Mouse (Mus musculus) heart, embryonic 10.5 days (tissue): ENCODE measurements at regions not wholly inside any gene's neighbourhood (a gene's known extent, or its start where the extent isn't known, plus 50 kb on each side); places are given as distances from the start of the nearest gene placed in this dataset.

Experiments used
- DNase-seq: peaks from one replicate; pipeline ENCODE4 v3.0.0-alpha.2; 2017; ENCODE audit warnings: low spot score
- H3K27ac ChIP-seq: fragments of 300-500 bp; sonication (generic); 2 replicates; pipeline ENCODE4 v1.5.1; 2016; ENCODE audit warnings: mild to moderate bottlenecking
- H3K27me3 ChIP-seq: fragments of 300-500 bp; sonication (generic); 2 replicates; pipeline ENCODE4 v1.6.1; 2016; ENCODE audit warnings: mild to moderate bottlenecking; ENCODE audit not compliant: poor library complexity, insufficient read depth, severe bottlenecking
- H3K36me3 ChIP-seq: fragments of 300-500 bp; sonication (generic); 2 replicates; pipeline ENCODE4 v1.6.1; 2016; ENCODE audit warnings: mild to moderate bottlenecking, moderate library complexity
- H3K4me1 ChIP-seq: fragments of 300-500 bp; sonication (generic); 2 replicates; pipeline ENCODE4 v1.6.1; 2016; ENCODE audit warnings: mild to moderate bottlenecking
- H3K4me3 ChIP-seq: fragments of 300-500 bp; sonication (generic); 2 replicates; pipeline ENCODE4 v1.5.1; 2016; ENCODE audit warnings: mild to moderate bottlenecking, moderate library complexity
- H3K9me3 ChIP-seq: fragments of 300-500 bp; sonication (generic); 2 replicates; pipeline ENCODE4 v1.6.1; 2016; ENCODE audit warnings: mild to moderate bottlenecking, moderate library complexity
- WGBS: fragments of 180-500 bp; shearing (Covaris S2); methylation state at CpG from one replicate; pipeline ENCODE4 v1.1.7; 2016; 5-methylcytosine and 5-hydroxymethylcytosine counted together

DNA sequence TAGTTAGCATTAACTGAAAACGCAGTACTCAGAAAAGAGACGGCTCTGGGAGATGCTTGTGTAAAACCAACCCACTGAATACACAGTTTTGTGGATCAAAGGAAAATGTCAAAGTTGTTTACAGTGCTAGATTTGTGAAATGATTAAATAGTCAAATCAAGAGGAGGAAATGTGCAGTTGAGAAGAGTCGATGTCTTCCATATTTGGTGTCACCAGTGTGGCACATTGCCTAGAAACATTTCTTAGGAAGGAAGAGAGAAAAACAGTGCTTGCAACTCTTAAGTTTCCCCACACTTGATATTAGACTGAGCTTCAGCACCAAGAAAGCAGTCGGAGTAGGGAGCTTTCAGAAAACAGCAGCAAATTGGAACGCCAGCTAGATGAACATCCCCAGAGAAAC lies 1274.9 kb downstream of the Slc22a22 start:
- Histone ChIP-seq H3K36me3 (no peaks in the 10 kb centered on the region), H3K4me3 (no peak overlapping the region), H3K27ac (no peak overlapping the region), H3K9me3 (no peaks in the 10 kb centered on the region), H3K27me3 (no peaks in the 10 kb centered on the region), H3K4me1 (no peaks in the 10 kb centered on the region)
- no peak for DNase-seq
- 77% methylated on average over 5 of the region's 5 CpGs for WGBS

DNA sequence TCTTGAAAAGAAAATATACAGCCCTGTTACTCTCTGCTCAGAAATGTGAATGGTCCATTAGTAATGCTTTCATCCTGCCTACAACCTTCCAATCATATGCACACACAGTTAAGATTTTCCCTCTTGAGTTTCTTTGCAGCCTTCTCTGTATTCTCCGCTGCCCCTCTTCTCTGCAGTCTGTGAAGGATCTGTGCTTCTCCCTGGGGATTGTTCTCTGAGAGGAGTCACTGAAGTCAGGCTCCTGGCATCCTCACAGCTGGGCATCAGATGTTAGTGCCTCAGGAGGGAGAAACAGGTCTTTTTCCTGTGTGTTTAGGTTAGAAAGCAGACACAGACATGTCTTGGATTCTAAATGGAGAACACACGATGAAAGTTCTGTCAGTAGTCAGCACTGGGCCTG lies 1278.1 kb downstream of the Slc22a22 start:
- 59% methylated on average over 2 of the region's 2 CpGs for whole genome bisulfite sequencing
- H3K4me3 ChIP-seq: no peak overlapping the region
- H3K4me1 ChIP-seq: no peaks in the 10 kb centered on the region
- no peaks in the 10 kb centered on the region for H3K9me3 ChIP-seq
- DNase-seq: no peak
- H3K27ac ChIP-seq: no peak overlapping the region
- H3K36me3 ChIP-seq: no peaks in the 10 kb centered on the region
- no peaks in the 10 kb centered on the region for H3K27me3 ChIP-seq

DNA sequence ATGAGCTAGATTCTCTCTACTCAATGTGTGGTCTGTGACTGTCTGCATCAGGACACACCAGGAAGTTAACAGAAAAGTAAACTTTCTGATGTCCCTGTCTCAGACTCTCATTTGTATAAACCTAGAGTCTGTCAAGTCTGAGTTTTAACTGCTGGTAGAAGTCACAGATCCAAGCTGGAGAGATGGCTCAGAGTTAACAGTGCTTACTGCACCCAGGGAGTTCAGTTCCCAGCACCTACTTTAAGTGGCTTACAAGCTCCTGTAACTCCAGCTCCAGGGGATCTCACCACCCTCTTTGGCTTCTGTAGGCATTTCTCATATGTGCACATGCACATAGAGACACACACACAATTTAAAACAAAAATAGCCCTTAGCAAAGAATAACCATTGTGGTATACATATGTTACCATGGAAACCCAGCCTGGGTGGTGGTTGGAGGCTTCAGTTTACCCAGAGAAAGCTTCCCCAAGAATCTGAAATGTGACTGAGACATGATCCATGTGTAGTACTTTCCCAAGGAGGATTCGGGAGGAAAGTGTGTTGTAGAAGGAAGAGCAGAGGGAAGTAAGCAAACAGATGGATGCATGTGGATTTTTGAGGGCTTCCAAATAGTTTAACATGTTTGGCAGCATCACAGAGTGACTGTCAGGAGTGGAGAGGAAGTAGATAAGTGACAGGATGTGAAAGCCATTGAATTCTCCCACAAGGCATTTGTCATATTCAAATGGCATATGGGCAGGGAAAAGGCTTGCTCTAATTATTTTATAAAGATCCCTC lies 1279.8 kb downstream of the Slc22a22 start:
- WGBS: 64% methylated on average over 1 of the region's 1 CpGs

DNA sequence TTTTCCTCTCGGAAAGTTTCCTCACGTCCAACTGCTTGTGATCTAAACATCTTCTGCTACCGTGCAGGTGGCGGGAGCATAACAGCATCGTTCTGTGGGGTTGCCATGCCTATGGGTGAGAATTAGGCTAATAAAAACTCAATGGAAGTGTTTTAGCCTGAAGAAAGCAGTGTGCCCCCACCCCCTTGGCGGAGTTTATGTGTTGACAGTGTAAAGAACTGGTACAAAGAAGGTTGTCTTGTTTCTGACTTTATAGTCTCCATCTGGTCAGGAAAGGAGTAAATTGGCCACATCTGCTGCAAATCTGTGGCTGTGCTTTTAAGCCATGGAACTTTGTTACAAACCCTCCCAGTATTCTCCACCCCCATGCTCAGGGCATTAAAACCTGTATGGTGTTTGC lies 1311.2 kb downstream of the Slc22a22 start:
- Histone ChIP-seq H3K4me1 (no peaks in the 10 kb centered on the region), H3K27ac (no peak overlapping the region), H3K4me3 (no peak overlapping the region), H3K36me3 (no peaks in the 10 kb centered on the region), H3K9me3 (no peaks in the 10 kb centered on the region), H3K27me3 (no peaks in the 10 kb centered on the region)
- 70% methylated on average over 6 of the region's 6 CpGs for WGBS
- DNase-seq: no peak

More for the DNA sequence above, 1279.8 kb downstream of the Slc22a22 start:
- Histone ChIP-seq H3K4me1 (no peaks in the 10 kb centered on the region), H3K27ac (no peak overlapping the region), H3K36me3 (no peaks in the 10 kb centered on the region), H3K9me3 (no peaks in the 10 kb centered on the region), H3K27me3 (no peaks in the 10 kb centered on the region), H3K4me3 (no peak overlapping the region)
- DNase-seq: no peak

DNA sequence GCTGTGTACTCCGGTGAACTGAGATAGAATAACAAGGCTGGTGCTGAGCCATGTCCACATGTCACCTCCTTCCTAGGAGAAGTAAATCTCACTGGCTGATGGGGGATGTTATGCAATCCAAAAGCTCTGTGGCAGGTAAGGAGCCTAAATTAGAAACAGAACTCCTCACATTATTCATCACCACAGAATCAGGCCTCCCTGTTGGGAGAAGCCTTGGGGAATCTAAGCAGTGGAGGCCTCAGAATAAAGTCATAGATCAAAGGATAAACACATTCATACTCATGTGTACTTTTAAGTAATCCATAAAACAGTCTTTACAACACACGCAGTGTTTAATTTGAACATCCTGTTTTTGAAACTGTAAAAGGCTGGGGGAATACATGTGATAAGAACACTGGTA lies 1318.7 kb downstream of the Slc22a22 start:
- H3K27ac ChIP-seq: no peak overlapping the region
- H3K36me3 ChIP-seq: no peaks in the 10 kb centered on the region
- WGBS: 74% methylated on average over 2 of the region's 2 CpGs
- no peaks in the 10 kb centered on the region for H3K4me1 ChIP-seq
- no peak for DNase-seq
- no peaks in the 10 kb centered on the region for H3K9me3 ChIP-seq
- H3K4me3 ChIP-seq: no peak overlapping the region
- H3K27me3 ChIP-seq: no peaks in the 10 kb centered on the region

DNA sequence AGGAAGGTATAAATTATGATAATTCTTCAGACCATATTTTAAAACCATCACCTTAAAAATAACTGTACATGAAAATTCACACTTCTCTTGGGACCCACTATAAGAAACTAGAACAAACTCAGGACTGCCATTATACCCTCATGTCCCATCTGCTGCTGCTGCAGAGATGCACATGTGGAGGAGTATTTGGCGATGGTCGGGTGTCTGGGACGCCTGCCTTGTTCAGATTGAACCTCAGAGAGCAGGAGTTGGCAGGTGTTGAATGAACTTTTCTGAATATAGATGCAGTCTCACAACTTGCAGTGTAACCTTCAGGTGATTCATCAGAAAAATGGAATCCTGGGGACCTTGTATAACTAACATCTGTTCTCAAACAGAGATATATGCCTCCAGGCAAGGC lies 1338.0 kb downstream of the Slc22a22 start:
- Histone ChIP-seq H3K4me3 (no peak overlapping the region), H3K36me3 (no peaks in the 10 kb centered on the region), H3K4me1 (no peaks in the 10 kb centered on the region), H3K27ac (no peak overlapping the region), H3K27me3 (no peaks in the 10 kb centered on the region), H3K9me3 (no peaks in the 10 kb centered on the region)
- DNase-seq: no peak
- 79% methylated on average over 3 of the region's 3 CpGs for WGBS

DNA sequence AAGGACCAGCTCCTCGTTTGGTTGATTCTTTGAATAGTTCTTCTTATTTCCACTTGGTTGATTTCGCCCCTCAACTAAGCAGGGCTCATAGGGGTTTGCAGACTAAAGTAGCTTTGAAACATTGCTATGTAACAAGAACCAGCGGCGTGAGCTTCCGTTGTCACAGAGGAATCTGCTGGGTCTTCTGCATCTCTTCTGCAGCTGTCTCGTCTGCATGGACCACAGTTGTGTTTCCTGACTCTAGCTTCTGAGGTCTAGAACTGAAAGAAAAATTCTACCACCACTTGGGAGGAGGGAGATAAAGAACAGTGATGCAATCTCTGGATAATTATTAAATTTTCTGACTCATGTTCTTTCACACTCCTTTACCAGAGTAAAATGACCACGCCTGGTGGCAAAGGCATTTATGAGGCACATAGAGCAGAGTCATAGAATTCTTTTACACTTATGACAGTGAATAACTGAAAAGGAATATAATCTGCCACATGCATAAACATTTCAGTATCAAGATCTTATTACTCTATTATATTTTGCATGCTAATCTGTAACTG lies 1340.9 kb downstream of the Slc22a22 start:
- H3K9me3 ChIP-seq: no peaks in the 10 kb centered on the region
- 83% methylated on average over 7 of the region's 7 CpGs for WGBS
- H3K36me3 ChIP-seq: no peaks in the 10 kb centered on the region
- H3K4me3 ChIP-seq: no peak overlapping the region
- H3K4me1 ChIP-seq: no peaks in the 10 kb centered on the region
- no peak for DNase-seq
- no peaks in the 10 kb centered on the region for H3K27me3 ChIP-seq
- no peak overlapping the region for H3K27ac ChIP-seq

DNA sequence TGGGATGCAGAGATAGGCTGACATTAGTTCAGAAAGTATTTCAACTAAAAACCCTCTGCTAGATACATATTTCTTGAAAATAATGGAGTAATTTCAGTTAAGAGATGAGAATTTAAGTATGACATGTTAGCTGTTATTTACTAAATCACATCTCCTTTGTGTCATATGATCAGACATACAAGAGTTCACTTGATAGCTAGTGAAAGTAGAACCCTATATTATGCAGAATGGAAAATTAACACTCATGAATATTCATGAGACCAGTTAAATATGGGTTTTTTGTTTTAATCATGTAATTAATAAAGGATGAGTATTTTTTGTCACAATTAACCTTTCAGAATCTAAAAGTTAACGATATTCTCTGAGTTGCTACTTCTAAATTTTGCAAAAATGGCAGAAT lies 1349.4 kb downstream of the Slc22a22 start:
- Histone ChIP-seq H3K4me3 (no peak overlapping the region), H3K9me3 (no peaks in the 10 kb centered on the region), H3K27me3 (no peaks in the 10 kb centered on the region), H3K4me1 (no peaks in the 10 kb centered on the region), H3K36me3 (no peaks in the 10 kb centered on the region), H3K27ac (no peak overlapping the region)
- no peak for DNase-seq
- WGBS: 87% methylated on average over 1 of the region's 1 CpGs

DNA sequence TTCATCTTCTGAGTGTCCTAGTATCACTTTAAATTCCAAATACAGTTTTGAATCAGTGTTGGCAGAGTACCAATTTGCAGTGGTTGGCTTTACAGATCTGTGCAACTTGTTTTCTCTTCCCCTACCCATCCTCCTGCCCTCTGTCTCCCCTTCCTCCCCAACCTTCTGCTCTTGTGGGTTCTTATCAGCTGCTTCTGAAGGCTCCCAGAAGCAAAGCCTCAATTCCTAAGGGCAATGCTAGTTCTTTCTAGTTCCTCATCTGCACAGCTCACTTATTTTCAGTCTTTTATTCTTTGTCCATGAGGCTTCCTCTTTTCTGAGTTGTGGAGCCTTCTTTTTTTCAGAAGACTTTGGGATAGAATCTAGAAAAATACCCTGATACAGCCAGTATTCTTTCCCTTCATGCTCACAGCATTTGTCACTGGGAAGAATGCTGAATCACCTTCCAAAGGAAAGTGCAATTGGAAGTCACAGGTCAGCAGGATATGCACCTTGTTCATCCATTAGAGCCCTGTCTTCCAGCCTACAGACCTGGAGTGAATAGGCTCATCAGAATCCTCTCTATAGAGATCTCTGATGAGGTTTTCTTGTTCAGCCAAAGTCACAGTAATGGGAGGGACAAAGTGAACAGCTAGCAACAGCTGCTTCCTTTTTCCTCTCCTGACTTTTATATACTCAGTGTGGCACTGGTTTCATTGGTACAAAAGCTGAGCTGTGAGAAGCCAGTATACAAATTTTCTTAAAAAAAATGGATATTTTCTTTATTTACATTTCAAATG lies 1357.9 kb downstream of the Slc22a22 start:
- H3K4me3 ChIP-seq: no peak overlapping the region
- H3K9me3 ChIP-seq: no peaks in the 10 kb centered on the region
- H3K27ac ChIP-seq: no peak overlapping the region
- DNase-seq: no peak
- no peaks in the 10 kb centered on the region for H3K27me3 ChIP-seq
- no peaks in the 10 kb centered on the region for H3K4me1 ChIP-seq
- no peaks in the 10 kb centered on the region for H3K36me3 ChIP-seq

DNA sequence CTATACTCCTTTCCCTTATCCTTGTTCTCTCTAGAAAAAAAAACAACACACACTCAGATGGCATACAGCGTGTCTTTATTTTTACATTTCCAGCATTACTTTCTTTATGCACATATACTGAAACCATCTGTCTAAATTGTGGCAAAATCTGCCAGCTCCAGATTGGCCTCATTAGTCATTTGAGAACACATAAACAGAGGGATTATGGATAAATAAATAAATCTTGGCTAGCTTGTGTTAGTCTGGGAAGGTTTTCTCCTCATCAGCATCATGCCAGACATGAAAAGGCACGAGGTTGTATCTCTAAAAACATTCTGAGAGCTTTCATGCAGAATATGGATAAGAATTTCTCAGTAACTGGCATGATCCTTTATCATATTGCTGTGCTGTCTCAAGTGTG lies 1369.1 kb downstream of the Slc22a22 start:
- no peak overlapping the region for H3K4me3 ChIP-seq
- no peaks in the 10 kb centered on the region for H3K4me1 ChIP-seq
- DNase-seq: no peak
- H3K27me3 ChIP-seq: no peaks in the 10 kb centered on the region
- no peak overlapping the region for H3K27ac ChIP-seq
- no peaks in the 10 kb centered on the region for H3K9me3 ChIP-seq
- WGBS: 72% methylated on average over 2 of the region's 2 CpGs
- H3K36me3 ChIP-seq: no peaks in the 10 kb centered on the region

DNA sequence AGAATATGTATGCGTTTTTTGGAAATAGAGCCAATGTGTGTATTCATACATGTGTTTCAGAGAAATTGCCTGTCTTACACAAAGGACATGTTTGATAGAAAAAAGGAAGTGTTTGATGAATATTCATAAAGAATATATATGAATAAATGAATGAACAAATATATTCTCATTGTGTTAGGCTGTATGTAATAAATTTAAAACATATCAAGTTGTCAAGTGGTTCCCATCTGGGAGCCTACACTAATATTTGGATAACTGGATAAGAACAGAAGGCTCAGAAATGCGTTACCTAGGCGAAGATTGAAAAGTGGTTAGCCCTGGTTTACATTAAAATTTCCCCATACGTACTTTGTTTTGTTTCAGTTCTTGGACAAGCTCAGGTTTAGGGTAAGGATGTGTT lies 1369.7 kb downstream of the Slc22a22 start:
- H3K4me1 ChIP-seq: no peaks in the 10 kb centered on the region
- DNase-seq: no peak
- no peak overlapping the region for H3K4me3 ChIP-seq
- no peaks in the 10 kb centered on the region for H3K36me3 ChIP-seq
- H3K27me3 ChIP-seq: no peaks in the 10 kb centered on the region
- no peak overlapping the region for H3K27ac ChIP-seq
- no peaks in the 10 kb centered on the region for H3K9me3 ChIP-seq
- 78% methylated on average over 4 of the region's 4 CpGs for WGBS

DNA sequence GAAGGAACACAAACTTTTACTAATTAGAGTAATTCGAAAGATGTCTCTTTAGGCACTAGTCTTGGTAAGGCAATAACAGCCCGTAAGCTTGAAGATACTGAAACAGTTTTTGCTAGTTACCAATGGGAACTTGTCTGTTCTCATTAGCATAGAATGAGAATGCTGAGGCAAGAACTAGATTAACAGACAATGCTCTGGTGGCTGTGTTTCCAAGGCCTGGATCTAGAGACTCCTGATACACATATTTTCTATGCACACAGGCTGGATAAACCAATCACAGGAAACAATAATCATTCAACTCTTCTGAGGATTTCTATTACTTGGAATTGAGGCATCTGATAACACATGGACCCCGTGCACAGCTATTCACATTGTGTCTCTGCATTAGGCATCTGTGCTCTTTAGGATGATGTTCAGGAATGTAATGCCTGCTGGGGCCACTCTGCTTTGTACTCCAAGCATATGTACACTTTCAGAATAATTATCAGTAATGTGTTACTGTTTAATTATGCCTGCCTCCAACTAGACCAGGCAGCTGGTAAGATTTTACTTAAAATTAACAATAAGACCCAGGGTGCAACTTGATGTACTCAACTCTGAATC lies 1377.2 kb downstream of the Slc22a22 start:
- WGBS: 77% methylated on average over 3 of the region's 3 CpGs

More for the DNA sequence above, 1377.2 kb downstream of the Slc22a22 start:
- Histone ChIP-seq H3K4me3 (no peak overlapping the region), H3K9me3 (no peaks in the 10 kb centered on the region), H3K27me3 (no peaks in the 10 kb centered on the region), H3K36me3 (no peaks in the 10 kb centered on the region), H3K4me1 (no peaks in the 10 kb centered on the region), H3K27ac (no peak overlapping the region)
- DNase-seq: no peak
